Mouse (Mus musculus) hindbrain, embryonic 13.5 days (tissue): Measurements from ENCODE around the gene Tigit. TPM values are rescaled to one million over a fixed set of nuclear protein-coding genes. Genes with fewer than 3 reads are reported as not detected.

ENCODE experiments used
- ATAC-seq: fragments of 200-750 bp; cut with Nextera tagmentation; 2 replicates; pipeline ENCODE4 v1.8.0; 2017; ENCODE audit warnings: moderate TSS enrichment; ENCODE audit not compliant: low FRiP score
- H3K27ac ChIP-seq: fragments of 300-500 bp; sonication (generic); 2 replicates; pipeline ENCODE4 v1.5.1; 2015; ENCODE audit warnings: inconsistent platforms, mild to moderate bottlenecking, moderate library complexity
- H3K27me3 ChIP-seq: fragments of 300-500 bp; sonication (generic); 2 replicates; pipeline ENCODE4 v1.6.1; 2015; ENCODE audit warnings: mild to moderate bottlenecking, inconsistent platforms
- H3K36me3 ChIP-seq: fragments of 300-500 bp; sonication (generic); 2 replicates; pipeline ENCODE4 v1.6.1; 2015; ENCODE audit warnings: mild to moderate bottlenecking, inconsistent platforms
- H3K4me1 ChIP-seq: fragments of 300-500 bp; sonication (generic); replicated peaks from 2 replicates; pipeline ENCODE4 v1.6.1; 2015; ENCODE audit warnings: inconsistent platforms
- H3K4me2 ChIP-seq: fragments of 300-500 bp; sonication (generic); 2 replicates; pipeline ENCODE4 v1.6.1; 2015; ENCODE audit warnings: inconsistent platforms, mild to moderate bottlenecking, moderate library complexity
- H3K4me3 ChIP-seq: fragments of 300-500 bp; sonication (generic); 2 replicates; pipeline ENCODE4 v1.5.1; 2015; ENCODE audit warnings: mild to moderate bottlenecking, inconsistent platforms
- H3K9ac ChIP-seq: fragments of 300-500 bp; sonication (generic); 2 replicates; pipeline ENCODE4 v1.6.1; 2015; ENCODE audit warnings: mild to moderate bottlenecking, inconsistent platforms
- H3K9me3 ChIP-seq: fragments of 300-500 bp; sonication (generic); 2 replicates; pipeline ENCODE4 v1.6.1; 2016; ENCODE audit warnings: inconsistent platforms
- WGBS: fragments of 180-500 bp; shearing (Covaris S2); methylation state at CpG from one replicate; pipeline ENCODE4 v1.1.7; 2015; 5-methylcytosine and 5-hydroxymethylcytosine counted together
- polyA plus RNA-seq: library from polyadenylated mRNA; unstranded; fragments of >200 nt; fragmentation: Nextera tagmentation; extraction: Ambion mirVana; gene quantifications from 2 replicates; pipeline ENCODE4 v1.2.1, GENCODE M21; 2015

The Tigit gene
- polyA plus RNA-seq, 1 experiment from 2014 or later: not detected

DNA sequence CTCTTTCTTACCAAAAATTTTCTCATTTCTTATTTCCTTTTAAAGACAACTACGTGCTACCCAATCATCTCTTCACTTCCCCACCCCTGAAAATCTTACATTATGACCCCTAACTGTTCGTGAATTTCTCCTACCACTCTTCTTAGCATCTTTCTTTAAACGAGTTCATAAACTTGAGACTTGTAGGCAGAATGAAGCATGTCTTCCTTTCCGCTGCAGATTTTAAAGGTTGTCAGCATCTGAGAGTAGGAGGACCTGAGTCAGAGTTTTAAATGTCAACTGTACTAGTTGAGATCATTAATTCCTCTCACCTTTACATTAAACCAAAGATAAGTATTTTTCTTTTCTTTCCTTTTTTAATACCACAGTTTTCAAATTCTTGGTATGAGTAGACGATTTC is 35.3 kb downstream of the Tigit start:
- Histone ChIP-seq H3K27ac (no peak overlapping the region), H3K9me3 (no peaks in the 10 kb centered on the region), H3K4me1 (0 out of 2 replicates have a peak, but pooled peaks cover 7% of the 10 kb centered on the region), H3K4me2 (no peak overlapping the region), H3K27me3 (no peaks in the 10 kb centered on the region), H3K36me3 (peaks cover 38% of the 10 kb centered on the region), H3K4me3 (no peak overlapping the region), H3K9ac (no peak overlapping the region)
- WGBS: 94% methylated on average over 5 of the region's 5 CpGs
- no peak for ATAC-seq

DNA sequence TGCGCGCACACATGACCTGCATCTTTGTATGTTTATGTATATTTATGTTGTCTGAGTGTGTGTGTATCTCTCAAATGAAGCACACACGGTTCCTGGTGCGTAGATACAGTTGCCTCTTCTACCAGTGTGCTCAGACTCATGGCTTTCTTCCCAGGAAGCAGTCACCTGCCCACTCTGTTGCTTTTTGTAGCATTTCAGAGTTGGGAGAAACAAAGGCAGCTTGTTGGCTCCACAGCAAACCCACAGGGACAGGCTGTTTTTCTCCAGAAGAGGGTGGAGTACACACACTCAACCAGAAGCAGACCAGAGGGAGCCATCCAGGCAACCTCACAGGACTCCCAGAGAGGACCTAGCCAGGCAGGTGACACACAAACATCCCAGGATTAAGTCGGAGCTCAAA is 38.0 kb downstream of the Tigit start:
- 95% methylated on average over 5 of the region's 5 CpGs for WGBS

DNA sequence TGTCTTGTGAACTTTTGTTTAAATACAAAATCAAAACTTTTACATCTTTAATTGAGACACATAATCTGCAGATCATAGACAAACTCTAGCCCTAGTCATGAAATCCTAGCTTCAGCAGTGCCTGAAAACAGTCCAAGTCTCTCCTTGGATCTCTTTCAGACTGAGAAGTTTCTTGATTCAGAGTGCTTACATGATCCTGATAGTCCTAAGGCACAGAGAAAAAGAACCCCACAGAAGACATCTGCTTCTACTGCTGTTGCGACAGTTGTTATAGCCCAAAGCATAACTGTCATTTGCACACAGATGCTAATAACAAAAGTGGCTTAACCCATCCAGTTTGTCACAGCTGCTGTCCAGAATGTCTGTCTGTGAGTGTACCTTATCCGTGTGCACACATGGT is 38.7 kb downstream of the Tigit start:
- 80% methylated on average over 2 of the region's 2 CpGs for WGBS

More for the DNA sequence above, 38.0 kb downstream of the Tigit start:
- H3K9me3 ChIP-seq: no peaks in the 10 kb centered on the region
- 0 out of 2 replicates have a peak, but pooled peaks cover 10% of the 10 kb centered on the region for H3K4me1 ChIP-seq
- no peak overlapping the region for H3K4me2 ChIP-seq
- peaks cover 21% of the 10 kb centered on the region for H3K36me3 ChIP-seq
- ATAC-seq: no peak
- H3K9ac ChIP-seq: no peak overlapping the region
- H3K27ac ChIP-seq: no peak overlapping the region
- no peak overlapping the region for H3K4me3 ChIP-seq
- no peaks in the 10 kb centered on the region for H3K27me3 ChIP-seq

DNA sequence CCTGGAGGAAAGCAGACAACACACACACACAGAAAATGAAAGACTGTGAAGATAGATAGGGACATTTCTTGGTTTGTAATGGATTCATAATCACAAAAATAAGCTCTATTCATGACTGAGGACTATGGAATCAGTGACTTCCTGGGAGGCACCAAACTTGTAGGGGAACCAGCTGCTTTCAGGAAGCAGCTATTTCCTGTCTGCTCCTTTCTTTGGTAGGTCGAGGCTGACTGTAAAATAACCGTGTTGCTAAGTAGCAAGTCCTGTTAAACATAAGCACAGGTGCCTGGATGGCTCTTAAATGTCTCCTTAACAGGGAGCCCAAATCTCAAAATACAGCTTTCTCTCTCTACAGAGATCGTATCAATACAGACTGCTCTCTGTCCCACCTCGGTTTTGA is 39.1 kb downstream of the Tigit start:
- WGBS: 85% methylated on average over 4 of the region's 4 CpGs
- H3K27me3 ChIP-seq: no peaks in the 10 kb centered on the region
- H3K4me3 ChIP-seq: no peak overlapping the region
- H3K36me3 ChIP-seq: peaks cover 21% of the 10 kb centered on the region
- H3K4me2 ChIP-seq: no peak overlapping the region
- H3K27ac ChIP-seq: no peak overlapping the region
- H3K9ac ChIP-seq: no peak overlapping the region
- H3K9me3 ChIP-seq: no peaks in the 10 kb centered on the region
- peaks cover 13% of the 10 kb centered on the region; the same call in 1 of the 2 replicates for H3K4me1 ChIP-seq
- ATAC-seq: no peak

More for the DNA sequence above, 38.7 kb downstream of the Tigit start:
- Histone ChIP-seq H3K9me3 (no peaks in the 10 kb centered on the region), H3K27me3 (no peaks in the 10 kb centered on the region), H3K9ac (no peak overlapping the region), H3K27ac (no peak overlapping the region), H3K4me2 (no peak overlapping the region), H3K4me1 (peaks cover 12% of the 10 kb centered on the region; the same call in 1 of the 2 replicates), H3K36me3 (peaks cover 21% of the 10 kb centered on the region), H3K4me3 (no peak overlapping the region)
- ATAC-seq: no peak

DNA sequence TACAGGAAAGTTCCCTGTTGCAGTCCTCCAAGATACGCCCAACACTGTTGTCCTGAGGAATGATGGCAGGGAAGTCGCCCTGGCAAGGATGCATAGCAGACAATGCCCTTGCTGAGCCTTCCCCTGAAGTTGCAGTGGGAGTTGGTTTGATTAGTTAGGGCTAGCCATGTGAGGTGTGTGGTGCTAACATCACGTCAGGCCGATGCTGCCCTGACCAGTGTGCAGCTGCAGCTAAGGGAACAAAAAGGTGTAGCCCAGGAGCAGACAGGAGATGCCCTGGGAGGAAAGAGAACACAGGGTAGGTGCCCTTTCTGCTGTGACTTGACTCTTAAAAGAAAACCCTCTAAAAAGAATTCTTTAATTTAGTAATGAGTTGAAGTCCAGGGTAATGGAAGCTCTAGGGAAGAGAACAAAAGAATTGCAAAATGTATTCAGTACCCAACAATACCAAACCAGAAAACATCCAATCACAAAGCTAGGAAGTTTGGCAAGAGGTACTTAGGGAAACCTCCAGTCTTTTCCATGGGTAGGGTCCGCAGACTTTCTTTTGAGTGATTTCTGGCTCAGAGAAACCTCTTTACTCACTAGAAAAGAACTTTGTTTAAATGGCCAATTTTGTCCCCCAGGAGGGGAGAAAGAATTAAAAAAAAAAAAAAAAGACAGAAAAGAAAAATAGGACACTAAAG is 40.5 kb downstream of the Tigit start:
- peaks cover 28% of the 10 kb centered on the region for H3K36me3 ChIP-seq
- peak; percentile 70 for ATAC-seq
- H3K9ac ChIP-seq: no peak overlapping the region
- peaks cover 13% of the 10 kb centered on the region; the same call in 1 of the 2 replicates for H3K4me1 ChIP-seq
- H3K4me2 ChIP-seq: no peak overlapping the region
- no peaks in the 10 kb centered on the region for H3K9me3 ChIP-seq
- peak overlapping the region; percentile 50 for H3K27ac ChIP-seq
- H3K27me3 ChIP-seq: no peaks in the 10 kb centered on the region
- 46% methylated on average over 5 of the region's 5 CpGs for WGBS
- H3K4me3 ChIP-seq: no peak overlapping the region

DNA sequence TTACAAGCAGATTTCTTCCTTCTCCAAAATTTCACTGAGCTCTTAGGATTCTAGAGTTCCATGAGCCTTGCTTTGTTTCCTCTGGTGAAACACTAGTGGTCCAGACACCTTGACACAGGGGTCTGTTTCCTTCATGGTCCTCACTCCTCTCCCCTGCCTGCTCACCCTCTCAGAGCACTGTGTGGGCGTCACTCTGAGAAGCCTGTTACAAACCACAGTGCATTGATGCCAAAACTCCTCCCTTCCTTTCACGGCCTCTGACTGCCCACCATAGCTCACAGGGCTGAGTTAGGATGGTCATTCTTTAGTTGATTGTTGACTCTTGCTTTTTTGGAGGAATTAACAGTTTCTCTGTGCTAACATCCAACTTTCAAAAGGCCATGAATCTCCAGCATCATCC is 43.6 kb downstream of the Tigit start:
- WGBS: 13% methylated on average over 2 of the region's 2 CpGs
- ATAC-seq: no peak
- peak overlapping the region; percentile 30; the same call in 1 of the 2 replicates for H3K27ac ChIP-seq

DNA sequence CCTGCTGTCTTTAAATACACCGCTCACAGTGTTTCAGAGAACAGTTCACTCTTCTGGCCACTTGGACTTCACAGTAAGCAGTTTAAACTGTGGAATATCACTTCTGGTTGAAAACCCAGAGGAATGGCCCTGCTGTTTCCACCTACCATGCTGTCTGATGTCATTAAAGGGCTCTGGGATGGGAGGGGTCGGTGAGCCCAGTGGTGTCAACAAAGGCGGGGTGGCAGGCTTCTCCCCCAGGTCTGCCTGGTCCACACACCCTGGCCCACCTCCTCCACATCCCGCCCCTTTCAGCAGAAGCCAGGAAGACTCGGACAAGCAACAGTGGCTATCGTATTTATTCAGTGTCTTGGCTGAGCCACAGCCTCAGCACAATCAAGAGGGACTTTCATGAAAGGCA is 44.7 kb downstream of the Tigit start:
- H3K4me2 ChIP-seq: no peak overlapping the region
- peak overlapping the region; percentile 48; the same call in 1 of the 2 replicates for H3K27ac ChIP-seq
- no peak for ATAC-seq
- 35% methylated on average over 6 of the region's 6 CpGs for WGBS
- H3K27me3 ChIP-seq: no peaks in the 10 kb centered on the region
- no peak overlapping the region for H3K4me3 ChIP-seq
- peaks cover 20% of the 10 kb centered on the region for H3K36me3 ChIP-seq
- H3K4me1 ChIP-seq: peaks cover 12% of the 10 kb centered on the region
- no peak overlapping the region for H3K9ac ChIP-seq
- H3K9me3 ChIP-seq: no peaks in the 10 kb centered on the region

More for the DNA sequence above, 43.6 kb downstream of the Tigit start:
- peaks cover 15% of the 10 kb centered on the region; the same call in 1 of the 2 replicates for H3K4me1 ChIP-seq
- peaks cover 20% of the 10 kb centered on the region for H3K36me3 ChIP-seq
- no peak overlapping the region for H3K4me3 ChIP-seq
- H3K4me2 ChIP-seq: no peak overlapping the region
- no peaks in the 10 kb centered on the region for H3K9me3 ChIP-seq
- no peaks in the 10 kb centered on the region for H3K27me3 ChIP-seq
- no peak overlapping the region for H3K9ac ChIP-seq

DNA sequence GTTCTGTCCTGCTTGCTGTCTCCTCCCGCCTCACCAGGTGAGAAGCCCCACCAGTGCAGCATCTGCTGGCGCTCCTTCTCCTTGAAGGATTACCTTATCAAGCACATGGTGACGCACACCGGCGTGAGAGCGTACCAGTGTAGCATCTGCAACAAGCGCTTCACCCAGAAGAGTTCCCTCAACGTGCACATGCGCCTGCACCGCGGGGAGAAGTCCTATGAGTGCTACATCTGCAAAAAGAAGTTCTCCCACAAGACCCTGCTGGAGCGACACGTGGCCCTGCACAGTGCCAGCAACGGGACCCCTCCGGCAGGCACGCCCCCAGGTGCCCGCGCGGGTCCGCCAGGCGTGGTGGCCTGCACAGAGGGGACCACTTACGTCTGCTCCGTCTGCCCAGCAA is 45.7 kb downstream of the Tigit start:
- peaks cover 20% of the 10 kb centered on the region for H3K36me3 ChIP-seq
- no peaks in the 10 kb centered on the region for H3K27me3 ChIP-seq
- ATAC-seq: no peak
- no peak overlapping the region for H3K4me3 ChIP-seq
- H3K9me3 ChIP-seq: no peaks in the 10 kb centered on the region
- H3K9ac ChIP-seq: no peak overlapping the region
- WGBS: 89% methylated on average over 23 of the region's 23 CpGs
- peaks cover 8% of the 10 kb centered on the region for H3K4me1 ChIP-seq
- no peak overlapping the region for H3K4me2 ChIP-seq
- H3K27ac ChIP-seq: no peak overlapping the region

DNA sequence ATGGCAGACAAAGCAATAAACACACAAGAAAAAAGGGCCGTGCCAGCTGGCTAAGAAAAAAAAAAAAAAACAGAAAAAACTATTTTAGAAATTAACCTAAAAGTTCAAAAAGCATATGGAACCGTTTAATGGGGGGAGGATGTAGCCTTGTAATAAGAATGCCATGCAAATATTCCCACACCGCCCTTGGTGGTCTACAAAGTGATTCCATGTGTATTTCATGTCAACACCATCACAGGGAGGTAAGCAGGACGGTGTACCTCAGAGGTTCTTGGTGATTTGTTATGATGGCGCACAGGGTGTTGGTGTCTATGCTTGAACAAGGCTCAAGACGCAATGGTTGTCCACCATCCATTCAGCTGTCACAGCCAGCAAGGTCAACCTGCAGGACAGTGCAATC is 46.6 kb downstream of the Tigit start:
- no peak overlapping the region for H3K27ac ChIP-seq
- no peak for ATAC-seq

DNA sequence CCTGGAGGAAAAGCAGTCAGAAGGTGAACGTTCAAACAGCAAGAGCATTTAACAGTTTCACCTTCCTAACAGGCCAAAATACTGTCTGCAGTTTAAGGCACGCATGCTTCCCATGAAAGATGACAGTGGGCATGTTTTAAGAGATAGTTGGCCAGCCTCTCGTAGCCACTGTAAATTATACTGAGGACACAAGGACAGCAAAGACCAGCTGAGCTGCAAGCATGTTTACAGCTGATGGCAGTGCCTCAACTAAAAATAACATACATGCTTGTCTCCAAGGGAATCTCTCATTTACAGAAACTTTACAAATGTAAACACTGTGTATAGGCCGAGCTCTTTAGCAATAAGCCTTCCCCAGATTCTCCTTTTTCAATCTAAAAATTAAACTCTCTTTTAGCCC is 47.6 kb downstream of the Tigit start:
- Histone ChIP-seq H3K4me3 (no peak overlapping the region), H3K9ac (no peak overlapping the region), H3K36me3 (peaks cover 33% of the 10 kb centered on the region), H3K9me3 (no peaks in the 10 kb centered on the region), H3K27me3 (no peaks in the 10 kb centered on the region), H3K27ac (no peak overlapping the region), H3K4me1 (peaks cover 6% of the 10 kb centered on the region), H3K4me2 (no peak overlapping the region)
- no peak for ATAC-seq
- WGBS: 80% methylated on average over 4 of the region's 4 CpGs

More for the DNA sequence above, 46.6 kb downstream of the Tigit start:
- Histone ChIP-seq H3K36me3 (peaks cover 25% of the 10 kb centered on the region), H3K9ac (no peak overlapping the region), H3K9me3 (no peaks in the 10 kb centered on the region), H3K4me3 (no peak overlapping the region), H3K4me2 (no peak overlapping the region), H3K4me1 (peaks cover 6% of the 10 kb centered on the region), H3K27me3 (no peaks in the 10 kb centered on the region)
- 89% methylated on average over 6 of the region's 6 CpGs for WGBS

DNA sequence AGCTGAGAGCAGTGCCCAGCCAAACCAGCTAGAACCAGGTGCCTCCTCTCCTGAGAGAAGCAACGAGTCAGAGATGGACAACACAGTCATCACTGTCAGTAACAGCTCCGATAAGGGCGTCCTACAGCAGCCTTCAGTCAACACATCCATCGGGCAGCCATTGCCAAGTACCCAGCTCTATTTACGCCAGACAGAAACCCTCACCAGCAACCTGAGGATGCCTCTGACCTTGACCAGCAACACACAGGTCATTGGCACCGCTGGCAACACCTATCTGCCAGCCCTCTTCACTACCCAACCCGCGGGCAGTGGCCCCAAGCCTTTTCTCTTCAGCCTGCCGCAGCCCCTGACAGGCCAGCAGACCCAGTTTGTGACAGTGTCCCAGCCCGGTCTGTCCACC is 53.6 kb downstream of the Tigit start:
- H3K4me3 ChIP-seq: no peak overlapping the region
- H3K4me2 ChIP-seq: no peak overlapping the region
- 92% methylated on average over 10 of the region's 10 CpGs for WGBS
- no peak for ATAC-seq
- H3K36me3 ChIP-seq: peaks cover 54% of the 10 kb centered on the region
- peaks cover 6% of the 10 kb centered on the region; the same call in 1 of the 2 replicates for H3K9me3 ChIP-seq
- H3K27me3 ChIP-seq: no peaks in the 10 kb centered on the region
- no peaks in the 10 kb centered on the region; the same call in 1 of the 2 replicates for H3K4me1 ChIP-seq
- H3K27ac ChIP-seq: no peak overlapping the region
- no peak overlapping the region for H3K9ac ChIP-seq

DNA sequence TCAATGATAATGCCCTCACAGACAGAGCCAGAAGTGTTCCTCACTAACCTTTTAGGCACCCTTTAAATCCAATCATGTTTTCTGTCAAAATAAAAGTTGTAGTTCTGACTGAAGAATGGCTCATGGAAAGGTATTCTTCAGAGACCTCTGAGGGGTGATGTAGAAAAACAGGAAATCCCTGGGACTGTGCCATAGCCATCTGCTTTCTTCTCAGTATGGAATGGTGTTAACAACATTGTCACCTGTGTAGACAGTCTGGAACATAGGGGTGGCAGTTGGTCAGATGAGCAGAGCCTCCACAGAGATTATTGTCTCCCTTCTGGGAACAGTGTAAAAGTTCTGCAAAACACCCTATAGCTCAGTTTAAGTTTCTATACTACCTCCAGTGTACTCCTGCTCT is 55.9 kb downstream of the Tigit start:
- H3K27ac ChIP-seq: no peak overlapping the region
- H3K9me3 ChIP-seq: peaks cover 6% of the 10 kb centered on the region; the same call in 1 of the 2 replicates
- ATAC-seq: no peak
- H3K36me3 ChIP-seq: peaks cover 54% of the 10 kb centered on the region
- no peak overlapping the region for H3K4me3 ChIP-seq
- no peak overlapping the region for H3K4me2 ChIP-seq
- peaks cover 15% of the 10 kb centered on the region for H3K4me1 ChIP-seq
- H3K9ac ChIP-seq: no peak overlapping the region
- no peaks in the 10 kb centered on the region for H3K27me3 ChIP-seq

DNA sequence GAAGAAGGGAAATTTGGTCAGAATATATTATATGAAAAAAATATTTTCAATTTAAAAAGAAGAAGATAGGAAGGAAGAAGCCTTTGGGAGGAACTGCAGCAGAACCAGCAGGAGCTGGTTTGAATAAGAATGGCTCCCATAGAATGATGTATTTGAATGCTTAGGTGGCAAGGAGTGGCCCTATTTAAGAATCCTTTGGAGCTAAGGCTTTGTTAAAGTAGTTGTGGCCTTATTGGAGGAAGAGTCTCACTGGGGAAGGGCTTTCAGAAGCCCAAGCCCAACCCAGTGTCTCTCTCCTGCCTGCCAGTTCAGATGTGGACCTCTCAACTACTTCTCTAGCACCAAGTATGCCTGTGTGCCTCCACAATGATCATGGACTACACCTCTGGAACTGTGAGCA is 56.9 kb downstream of the Tigit start:
- H3K9ac ChIP-seq: no peak overlapping the region
- no peak overlapping the region for H3K4me3 ChIP-seq
- no peak overlapping the region for H3K4me2 ChIP-seq
- no peak overlapping the region for H3K27ac ChIP-seq
- peaks cover 46% of the 10 kb centered on the region for H3K36me3 ChIP-seq
- H3K4me1 ChIP-seq: peaks cover 15% of the 10 kb centered on the region
- no peak for ATAC-seq
- H3K9me3 ChIP-seq: peaks cover 6% of the 10 kb centered on the region; the same call in 1 of the 2 replicates
- no peaks in the 10 kb centered on the region for H3K27me3 ChIP-seq
